Mouse (Mus musculus) CD4-positive, CD25-positive, alpha-beta regulatory T cell, adult 4 months (primary cell): ENCODE data around the gene Chdh. TPM values are rescaled to one million over a fixed set of nuclear protein-coding genes. Genes with fewer than 3 reads are reported as not detected.

Experiments used
- ATAC-seq: one replicate; pipeline ENCODE4 v1.8.0; 2017
- polyA plus RNA-seq, 2 experiments: library from polyadenylated mRNA; unstranded; fragments of 100-300 nt; shearing (Covaris generic); gene quantifications; one replicate each; pipeline ENCODE4 v1.2.1; 2017

Gene Chdh
- polyA plus RNA-seq, 2 experiments from 2014 or later, result 0.52 to 1.5 TPM

DNA sequence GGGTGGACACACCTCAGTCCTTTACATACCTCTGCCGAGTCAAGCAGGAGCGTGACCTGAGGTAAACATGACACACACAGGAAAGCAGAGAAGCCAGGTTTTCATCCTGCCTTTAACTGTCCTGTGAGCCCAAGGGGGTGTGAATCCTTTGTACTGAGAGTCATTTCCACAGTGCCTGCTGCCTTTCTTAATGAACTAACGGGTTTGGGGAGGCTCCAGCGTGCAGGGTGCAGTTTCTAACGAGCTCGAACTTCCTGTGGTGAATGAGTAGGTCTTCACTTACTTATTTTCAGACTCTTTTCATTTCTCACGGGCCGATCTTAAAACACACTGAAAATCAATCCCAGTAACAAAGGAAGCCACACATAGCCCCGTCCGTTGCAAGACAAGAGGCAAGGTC, 5.7 kb downstream of the Chdh start:
- ATAC-seq, result peak; percentile 73

DNA sequence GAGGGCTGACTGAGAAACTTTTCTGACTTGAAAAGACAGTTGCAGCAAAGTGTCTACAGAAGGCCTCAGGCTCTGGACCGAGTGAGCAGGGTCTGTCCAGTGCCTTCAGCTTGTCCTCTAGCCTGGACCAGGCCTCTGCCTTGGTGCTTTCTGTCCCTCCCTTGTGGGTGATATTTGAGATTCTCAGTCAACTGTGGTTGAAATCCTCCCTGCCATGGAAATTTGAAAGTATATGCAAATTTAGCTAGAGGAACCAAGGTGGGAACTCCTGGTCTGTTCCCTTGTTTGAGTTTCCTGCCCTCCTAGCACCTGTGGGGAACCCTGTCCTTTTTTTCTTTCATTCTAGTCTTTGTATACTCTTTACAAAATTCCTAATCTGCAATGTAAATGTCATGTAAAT, 6.2 kb downstream of the Chdh start:
- ATAC-seq, result no peak

DNA sequence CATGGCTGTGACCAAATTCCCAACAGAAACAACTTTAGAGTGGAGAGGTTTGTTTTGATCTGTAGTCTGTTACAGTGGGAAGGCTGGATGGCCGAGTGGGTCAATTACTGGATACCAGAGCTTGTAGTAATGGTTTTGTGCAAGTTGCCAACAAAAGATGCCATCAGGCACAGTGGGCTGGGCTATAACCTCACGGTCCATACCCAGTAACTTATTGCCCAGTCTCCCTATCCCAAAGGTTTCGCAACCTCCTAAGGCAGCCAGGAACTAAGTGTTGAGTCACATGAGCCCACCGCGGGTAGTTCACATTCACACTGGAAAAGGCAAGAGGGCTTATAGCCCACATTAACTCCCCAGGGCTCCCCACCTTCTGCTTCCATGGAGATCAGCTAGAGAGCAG, 7.8 kb downstream of the Chdh start:
- ATAC-seq, result no peak

DNA sequence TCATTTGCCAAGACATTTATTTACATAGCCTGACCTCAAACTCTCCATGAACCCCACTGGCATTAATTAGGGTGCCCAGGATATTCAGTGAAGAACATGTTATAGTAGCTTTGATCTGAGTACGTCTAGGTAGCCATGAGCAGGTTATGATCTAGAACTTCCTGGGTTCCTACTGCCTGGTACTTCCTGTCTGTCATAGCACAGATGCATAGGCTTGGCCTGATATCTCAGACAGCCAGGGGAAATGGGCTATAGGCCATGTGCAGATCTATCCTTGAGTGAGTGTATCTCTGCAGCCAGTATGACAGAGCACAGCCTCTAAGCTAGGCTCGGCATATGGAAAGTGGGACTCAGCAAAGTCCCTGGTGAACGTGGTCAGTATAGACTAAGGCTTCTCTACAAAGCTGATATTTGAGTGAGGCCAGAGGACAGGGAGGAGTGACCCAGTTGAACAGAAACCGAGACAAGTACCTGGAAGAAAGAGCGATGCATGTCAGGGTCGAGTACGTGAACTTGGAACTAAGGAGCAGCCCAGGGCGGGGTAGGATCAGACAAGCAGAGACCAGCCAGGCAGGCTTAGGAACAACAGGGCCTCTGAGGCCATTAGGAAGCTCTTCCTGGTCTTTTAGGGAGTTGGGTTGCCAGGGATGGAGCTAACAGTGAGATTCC, 9.1 kb downstream of the Chdh start:
- ATAC-seq, result peak; percentile 46

DNA sequence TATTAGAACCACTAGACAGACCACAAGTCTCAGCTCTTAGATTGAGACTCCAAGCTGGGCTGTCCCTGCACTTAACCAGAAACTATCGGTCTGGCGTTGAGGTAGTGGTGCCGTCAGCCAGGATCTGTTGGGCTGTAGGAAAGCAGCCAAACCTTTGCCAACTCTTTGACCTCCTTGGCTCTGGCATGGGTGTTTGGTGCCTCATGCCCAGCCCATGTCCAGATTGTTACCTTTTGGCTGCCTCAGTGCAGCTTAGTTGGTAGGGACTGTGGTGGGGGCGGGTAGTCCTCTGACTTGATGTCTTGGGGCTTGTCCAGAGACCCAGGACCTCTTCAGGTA, 9.6 kb downstream of the Chdh start:
- no peak for ATAC-seq

DNA sequence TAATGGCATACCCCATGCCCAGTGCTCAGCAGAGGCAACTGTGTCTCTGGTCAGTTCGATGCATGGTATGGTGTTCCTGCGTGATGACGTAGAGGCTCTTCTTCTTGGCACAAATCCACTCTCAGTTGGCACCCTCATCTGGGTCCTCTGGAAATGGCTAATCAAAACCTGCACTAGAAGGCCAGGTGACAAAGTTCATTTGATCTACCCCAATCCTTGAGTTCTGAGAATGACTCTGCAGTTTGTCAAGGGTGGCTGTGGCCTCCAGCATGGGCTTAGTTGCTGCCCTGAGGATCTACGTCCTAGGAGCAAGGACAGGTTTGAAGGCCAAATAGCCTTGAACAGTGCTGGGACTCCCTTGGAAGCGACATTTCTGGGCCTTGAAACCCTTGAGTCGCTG, 10.0 kb downstream of the Chdh start:
- no peak for ATAC-seq

DNA sequence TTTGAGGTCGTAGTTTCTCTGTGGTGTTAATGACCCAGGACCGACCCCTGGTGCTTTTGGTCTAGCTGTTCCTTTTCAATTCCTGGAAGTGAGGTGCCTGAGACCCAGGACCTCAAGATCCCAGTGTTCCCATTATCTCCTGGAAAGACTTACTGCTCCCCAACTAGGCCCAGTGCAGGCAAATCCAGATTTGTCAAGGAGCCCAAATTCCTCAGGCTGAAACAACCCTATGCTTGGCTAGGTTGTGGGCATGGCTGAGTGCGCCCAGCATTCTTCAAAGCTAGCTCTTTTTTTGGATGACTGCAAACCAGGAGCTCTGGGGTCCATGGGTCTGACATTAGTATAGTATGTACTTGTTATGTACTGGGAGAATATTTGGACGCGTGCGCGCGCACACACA, 10.6 kb downstream of the Chdh start:
- no peak for ATAC-seq

DNA sequence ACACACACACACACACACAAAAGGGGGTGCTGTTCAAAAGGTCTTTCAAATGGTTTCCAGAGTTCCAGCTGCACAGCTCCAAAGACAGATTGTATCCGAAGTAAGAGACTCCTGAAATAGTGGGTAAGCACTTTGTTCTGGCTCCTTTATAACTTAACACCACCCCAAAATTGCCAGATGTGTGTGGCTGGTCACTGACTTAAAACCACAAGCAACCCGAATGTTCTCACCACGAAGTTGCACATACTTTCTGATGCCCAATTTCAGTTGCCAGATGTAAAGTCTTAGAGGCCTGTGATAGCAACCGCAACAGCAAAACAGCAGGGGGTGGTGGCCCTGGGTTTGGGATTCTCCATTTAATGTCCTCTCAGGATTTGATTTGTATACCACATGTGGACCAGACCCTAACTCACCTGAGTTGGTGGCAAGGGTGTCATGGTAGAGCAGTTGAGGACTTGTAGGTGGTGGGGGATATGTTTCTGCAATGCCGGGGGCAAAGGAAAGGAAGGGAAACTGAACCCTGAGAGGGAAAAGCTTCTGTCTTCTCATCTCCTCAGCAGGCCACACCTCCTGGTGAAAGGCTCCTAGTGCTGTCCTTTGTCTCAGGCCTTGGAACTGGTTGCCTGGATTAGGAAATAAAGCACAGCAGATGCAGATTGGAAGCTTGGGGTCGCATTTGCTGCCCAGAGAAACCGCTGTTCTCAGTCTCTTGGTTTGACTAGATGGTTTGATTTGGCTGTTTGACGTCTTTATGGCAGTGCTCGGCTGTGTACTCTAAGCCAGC, 11.2 kb downstream of the Chdh start:
- no peak for ATAC-seq

DNA sequence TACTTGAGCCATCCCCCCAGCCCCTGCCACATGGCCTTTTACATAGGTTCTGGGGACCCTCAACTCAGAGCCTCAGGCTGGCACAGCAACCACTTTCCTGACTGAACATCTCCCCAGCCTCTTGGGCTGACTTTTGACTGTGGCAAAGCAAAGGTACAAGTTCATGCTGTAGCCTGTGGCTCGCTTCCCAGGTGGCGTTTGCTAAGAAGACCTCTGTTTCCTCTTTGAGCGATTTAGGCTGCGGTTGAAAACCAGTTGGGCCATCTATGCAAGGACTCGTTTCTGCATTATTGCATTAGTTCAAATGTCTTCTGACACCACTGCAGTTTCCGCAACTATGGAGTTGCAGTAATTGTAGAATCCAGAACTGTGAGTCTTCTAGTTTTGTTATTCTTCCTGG, 13.6 kb downstream of the Chdh start:
- no peak for ATAC-seq

DNA sequence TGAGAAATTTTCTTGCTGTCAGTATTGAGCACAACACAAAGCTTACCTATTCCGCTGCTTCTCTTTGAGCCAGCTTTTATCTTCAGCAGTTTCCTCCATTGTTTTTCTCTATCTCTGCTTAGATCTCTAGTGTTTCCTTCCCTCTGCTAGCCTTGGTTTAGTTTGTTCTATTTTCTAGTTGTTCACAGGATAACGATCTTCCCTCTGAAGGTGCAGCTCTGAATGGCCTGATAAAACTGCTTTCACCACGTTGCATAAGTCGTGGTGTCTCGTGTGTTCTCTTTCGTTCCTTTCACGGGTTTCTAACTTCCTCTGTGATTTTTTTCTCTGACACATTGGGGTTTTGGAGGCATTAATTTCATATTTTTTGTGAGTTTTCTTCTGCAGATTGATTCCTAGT, 15.6 kb downstream of the Chdh start:
- ATAC-seq, result peak; percentile 77

DNA sequence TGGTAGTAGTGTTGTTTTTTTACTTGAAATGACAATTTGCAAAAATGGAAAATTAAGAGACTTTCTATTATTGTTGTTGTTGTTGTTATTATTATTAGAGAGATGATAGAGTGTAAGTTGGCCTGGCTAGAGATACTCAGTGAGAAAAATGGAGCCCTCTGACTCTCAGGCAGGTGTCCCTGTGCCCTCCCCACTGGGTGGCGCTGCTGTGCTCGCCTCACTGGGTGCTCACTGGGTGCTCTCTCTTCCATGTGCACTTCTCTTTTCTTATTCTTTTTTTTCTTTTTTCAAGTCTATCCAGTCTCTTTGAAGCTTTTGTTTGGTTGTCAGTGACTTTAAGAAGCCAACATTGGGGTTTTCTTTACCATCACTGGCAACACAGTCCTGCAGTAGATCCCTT, 18.6 kb downstream of the Chdh start:
- ATAC-seq, result peak; percentile 49

DNA sequence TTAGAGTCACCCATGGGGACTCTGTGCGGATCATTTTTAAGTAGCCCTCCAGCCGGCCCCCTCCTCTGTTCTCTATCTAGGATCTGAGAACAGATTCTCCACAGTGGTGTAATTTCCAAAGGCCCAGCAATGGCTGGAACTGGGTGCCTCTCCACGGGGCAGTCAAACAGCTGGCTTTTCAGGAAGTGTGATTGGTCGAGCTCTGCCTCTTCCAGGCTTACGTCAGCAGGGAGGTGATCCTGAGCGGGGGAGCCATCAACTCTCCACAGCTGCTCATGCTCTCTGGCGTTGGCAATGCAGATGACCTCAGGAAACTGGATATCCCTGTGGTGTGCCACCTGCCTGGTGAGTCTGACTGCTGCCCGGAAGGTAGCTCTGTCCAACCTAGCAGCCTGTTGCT, 24.6 kb downstream of the Chdh start:
- ATAC-seq, result no peak

DNA sequence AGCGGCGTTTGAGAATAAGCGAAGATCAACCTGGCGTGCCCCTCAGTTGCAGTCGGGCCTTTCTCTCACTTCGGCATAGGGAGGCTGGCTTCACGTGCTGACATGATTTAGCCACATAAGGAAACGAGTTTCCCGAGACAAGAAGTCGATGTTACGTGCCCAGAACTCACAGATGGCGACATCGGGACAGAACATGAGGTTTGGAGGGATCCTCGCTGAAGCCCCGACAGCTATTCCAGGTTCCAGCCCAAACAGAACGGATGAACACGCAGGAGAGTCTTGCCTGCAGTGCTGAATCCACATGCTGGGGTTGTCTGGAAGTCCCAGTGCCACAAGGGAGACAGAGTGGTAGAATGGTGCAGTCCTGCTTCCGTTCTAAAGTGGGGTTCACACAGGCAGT, 29.6 kb downstream of the Chdh start:
- ATAC-seq, result no peak

DNA sequence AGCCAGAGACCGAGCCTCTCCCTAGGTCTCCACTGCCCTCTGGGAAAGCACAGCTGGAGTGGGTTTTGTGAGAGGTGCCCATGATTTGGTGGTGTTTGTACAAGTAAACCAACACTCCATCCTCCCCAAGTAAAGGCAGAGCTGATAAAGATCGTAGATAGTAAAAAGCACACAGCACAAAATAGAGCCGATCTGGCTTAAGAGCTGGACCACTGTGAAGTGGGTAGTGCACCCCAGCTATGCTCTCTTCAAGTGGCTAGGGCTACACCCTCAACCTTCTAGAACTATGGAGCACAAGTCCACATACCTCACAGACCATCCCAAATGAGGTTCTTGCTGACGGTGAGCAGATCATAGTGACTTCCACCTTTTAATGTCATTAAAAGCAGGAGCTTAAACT, 30.6 kb downstream of the Chdh start:
- no peak for ATAC-seq

DNA sequence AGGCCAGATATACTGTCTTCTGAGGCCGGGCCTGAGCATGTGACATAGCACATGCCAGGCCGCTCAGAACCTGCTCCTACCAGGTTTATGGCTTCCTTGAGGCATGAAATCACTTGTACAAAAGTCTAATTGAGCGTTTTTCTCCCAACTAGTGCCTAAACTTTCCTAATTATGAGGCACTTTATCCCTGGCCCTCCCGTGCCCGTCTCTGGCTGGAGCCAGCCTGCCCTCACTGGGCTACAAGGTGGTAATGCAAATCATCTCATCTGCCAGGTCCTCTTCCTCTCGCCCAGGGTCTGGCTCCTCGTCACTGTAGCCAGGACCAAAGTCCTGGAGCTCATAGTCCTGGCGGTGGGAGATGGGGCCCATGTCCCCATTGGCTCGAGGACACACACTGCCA, 33.0 kb downstream of the Chdh start:
- ATAC-seq, result no peak

DNA sequence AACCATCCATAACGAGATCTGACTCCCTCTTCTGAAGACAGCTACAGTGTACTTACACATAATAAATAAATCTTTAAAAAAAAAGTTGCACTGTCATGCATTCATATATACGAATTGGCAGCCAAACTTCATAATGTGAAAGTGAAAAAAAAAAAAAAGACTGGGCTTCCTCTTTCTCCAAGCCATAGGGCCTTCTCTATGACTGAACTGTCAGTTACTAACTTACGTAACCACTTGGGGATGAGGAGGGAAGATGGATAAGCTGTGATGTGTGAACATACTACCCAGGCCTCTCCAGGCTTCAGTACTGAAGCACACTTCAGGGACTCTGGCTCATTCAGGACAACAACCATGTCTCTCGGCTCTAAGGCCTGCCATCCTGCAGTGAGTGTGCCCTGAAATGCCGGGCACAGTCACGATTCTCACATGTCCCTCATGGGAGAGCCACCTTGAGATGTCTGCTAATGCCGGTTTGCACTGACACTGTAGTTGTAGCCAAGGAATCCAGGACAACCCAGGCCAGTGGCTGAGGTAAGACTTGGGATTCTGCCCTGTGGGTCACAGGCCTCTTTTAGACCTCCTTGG, 34.6 kb downstream of the Chdh start:
- no peak for ATAC-seq

DNA sequence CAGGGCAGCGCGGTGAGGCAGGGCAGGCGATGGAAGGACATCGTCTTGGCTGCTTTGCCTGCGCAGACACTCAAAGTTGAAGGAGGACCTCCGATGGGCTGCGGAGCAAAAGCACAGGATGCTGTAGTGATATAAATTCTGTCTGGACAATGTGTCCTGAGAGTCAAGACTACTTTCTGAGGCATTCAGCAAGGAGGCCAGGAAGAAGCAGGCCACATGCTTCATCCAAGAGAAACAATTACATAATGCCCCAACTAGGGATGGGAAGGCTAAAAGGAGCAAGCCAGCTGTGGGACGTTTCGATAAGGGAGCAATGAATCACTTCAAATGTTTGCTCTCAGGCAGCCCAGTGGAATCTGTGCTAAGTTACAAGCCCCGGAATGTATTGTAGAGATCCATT, 36.4 kb downstream of the Chdh start:
- ATAC-seq, result no peak

DNA sequence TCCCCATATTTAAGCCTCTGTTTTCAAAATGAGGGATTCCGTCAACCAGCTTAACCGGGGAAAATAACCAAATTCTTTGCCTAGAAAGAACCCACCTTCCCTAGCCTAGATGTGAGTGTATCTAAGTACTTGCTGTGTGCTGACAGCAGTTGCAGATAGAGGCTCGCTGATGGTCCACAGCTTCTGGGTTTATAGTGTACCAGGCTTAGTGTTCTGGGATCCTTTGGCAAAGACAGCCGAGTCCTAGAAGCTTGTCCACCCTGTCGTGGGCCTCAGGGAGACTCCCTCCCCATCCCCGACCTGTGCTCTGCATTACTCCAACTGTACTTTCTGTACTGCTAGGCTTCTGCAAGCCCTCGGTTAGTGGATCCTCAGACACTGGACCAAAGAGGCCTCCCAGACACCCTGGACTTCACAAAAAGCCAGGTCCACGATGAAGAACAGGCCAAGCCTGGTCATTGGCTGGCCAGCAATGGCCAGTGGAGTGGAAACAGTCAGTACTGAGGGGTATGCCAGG, 36.9 kb downstream of the Chdh start:
- no peak for ATAC-seq

DNA sequence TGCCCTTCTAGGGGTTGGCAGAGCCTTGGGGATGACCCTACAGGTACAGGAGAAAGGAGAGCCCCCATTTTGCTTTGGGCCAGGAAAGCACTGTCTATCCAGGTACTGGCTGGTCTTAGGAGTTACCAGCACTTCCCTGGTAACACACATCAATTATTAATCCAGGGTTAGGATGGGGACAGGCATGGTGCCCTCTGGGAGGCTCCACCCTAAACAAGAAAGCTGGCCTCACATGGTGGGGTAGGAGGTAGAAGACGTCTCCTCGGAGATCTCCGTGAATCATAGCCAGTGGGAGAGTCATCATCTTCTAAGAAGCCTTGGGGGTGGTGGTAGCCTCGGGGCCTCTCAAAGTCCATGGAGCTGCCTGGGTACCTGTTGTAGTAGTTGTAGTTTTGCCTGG, 38.2 kb downstream of the Chdh start:
- ATAC-seq, result no peak

DNA sequence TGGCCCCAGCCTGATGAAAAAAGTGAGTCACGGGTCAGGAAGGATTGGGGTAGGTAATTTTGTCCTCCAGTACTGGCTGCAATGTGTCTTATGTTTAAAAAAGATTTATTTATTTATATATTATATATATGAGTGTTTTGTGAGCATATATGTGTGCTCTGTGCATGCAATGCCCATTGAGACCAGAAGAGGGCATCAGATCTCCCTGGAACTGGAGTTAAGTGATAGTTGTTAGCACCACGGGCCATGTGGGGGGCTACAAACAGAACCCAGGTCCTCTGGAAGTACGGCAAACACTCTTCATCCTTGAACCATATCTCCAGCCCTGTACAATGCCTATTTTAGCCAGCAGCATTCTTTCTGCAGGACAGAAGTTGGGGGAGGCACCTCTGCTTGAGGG, 39.2 kb downstream of the Chdh start:
- no peak for ATAC-seq

DNA sequence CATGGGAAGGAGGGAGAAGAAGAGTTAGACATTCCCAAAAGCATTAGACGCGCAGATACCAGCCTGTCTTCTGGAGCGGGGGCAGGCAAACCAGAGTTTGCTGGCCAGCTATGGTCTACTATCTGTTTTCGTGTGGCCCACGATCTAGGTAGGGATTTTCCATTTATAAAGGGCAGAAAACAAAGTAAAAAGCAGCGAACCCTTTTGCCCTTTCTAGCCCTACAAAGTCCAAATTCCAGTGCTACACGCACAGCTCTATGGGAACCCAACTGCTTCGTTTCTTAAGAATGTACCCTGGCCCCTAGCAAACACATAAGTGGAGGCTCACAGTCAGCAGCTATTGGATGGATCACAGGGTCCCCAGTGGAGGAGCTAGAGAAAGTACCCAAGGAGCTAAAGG, 41.5 kb downstream of the Chdh start:
- no peak for ATAC-seq

DNA sequence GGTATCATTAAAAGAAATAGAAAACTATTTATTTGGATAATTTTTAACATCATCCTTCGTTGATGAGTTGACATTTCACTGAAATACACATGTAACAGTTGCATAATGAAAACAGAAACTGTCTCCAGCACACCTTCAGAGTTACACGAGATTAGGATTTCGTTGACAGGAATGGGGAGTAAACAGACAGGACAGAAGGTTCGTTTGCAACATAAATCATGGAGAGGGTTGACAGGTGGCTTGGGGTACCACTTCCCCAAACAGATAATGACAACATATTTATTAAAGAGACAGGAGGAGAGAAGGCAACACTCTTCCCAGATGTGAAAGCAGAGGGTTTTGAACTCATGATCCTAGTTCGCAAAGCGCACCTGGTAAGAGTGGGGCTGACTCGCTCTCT, 46.1 kb downstream of the Chdh start:
- no peak for ATAC-seq

DNA sequence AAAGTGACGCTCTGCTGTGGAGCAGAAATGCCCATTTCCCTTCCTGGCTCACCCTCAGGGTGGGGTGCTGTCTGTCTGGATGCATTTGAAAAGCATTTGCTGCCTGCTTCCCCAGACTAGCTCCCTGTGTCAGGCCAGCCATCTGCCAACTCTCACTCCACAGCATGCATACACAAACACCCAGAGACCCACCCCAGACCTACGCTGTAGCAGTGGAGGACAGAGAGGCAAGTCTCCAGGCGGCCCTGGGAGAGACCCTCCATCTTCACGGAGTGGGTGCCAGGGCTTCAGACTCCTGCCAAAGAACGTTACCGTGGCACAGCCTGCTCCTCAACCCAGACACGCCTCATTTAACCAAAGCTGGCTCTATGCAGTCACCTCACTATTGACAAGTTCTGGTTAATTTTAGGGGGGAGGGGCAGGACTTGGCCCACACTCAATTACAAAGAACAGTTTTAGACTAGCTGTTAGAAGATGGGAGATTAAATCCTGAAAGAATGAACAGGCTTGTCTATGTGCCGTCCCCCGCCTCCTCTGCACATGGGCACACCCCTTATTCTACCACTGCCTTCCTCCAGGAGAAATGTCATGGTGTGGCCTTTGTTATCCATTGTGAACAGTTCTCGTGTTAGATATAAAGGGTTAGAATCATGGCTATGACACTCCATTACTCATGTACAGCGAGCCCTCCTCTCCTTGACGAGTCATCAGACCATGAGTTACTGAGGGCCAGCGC, 47.4 kb downstream of the Chdh start:
- no peak for ATAC-seq

DNA sequence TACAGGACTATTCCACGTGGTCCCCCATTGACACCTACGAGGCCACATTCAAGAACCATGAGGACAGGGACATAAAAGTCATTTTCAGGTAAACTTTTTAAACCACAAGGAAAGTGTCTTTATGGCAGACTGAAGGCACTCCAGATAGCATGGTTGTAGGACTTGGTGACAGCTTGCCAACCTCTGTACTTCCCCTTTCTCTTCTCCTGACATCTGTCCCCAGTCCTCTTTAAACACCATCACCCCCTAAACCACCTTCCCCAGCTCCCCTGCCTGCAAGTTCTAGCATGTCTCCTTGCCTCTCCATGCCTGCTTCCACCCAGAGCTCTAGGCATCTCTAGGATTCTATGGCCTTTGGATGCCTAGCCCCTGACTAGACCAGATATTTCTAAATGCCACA, 56.0 kb downstream of the Chdh start:
- no peak for ATAC-seq
